Mouse (Mus musculus) granulocyte monocyte progenitor cell, adult 5-6 weeks (primary cell): ENCODE data around the gene Chrne. TPM values are rescaled to one million over a fixed set of nuclear protein-coding genes. Genes with fewer than 3 reads are reported as not detected.

ENCODE experiments used
- ATAC-seq: replicated peaks from 2 replicates; pipeline ENCODE4 v1.8.0; 2016; ENCODE audit warnings: mild to moderate bottlenecking, moderate TSS enrichment, inconsistent platforms; ENCODE audit not compliant: poor library complexity, severe bottlenecking
- total RNA-seq, 2 experiments: library from RNA; stranded (forward) in 1 of 2; stranded (reverse) in 1 of 2; fragments of 200-712, 200-1000 nt in 1 of 2; fragments of >200 nt in 1 of 2; fragmentation: Nextera tagmentation in 1 of 2; gene quantifications; 2 replicates each; pipeline ENCODE4 v1.2.3; 2014 to 2017

Chrne gene
- total RNA-seq (2014; fragmentation: Nextera tagmentation), result not detected in 2 replicates
- total RNA-seq (2017), result 0.26 TPM in 1 of 2 replicates, not detected in the other

- no peak for ATAC-seq
Observed at GRCm38 (mm10) chr11:70619101-70619500, at the start of gene Chrne. TSS of gene Chrne (minus strand) at chr11:70619216.

- ATAC-seq, result no peak
Observed at GRCm38 (mm10) chr11:70668335-70668770, 49.3 kb upstream of the Chrne start.

GRCm38 (mm10) chr11:70667271-70668150 lies 48.5 kb upstream of the Chrne start:
- ATAC-seq, result peak; percentile 29

- no peak for ATAC-seq
Observed at GRCm38 (mm10) chr11:70666687-70667086, 47.7 kb upstream of the Chrne start.

- no peak for ATAC-seq
Observed at GRCm38 (mm10) chr11:70664741-70665140, 45.7 kb upstream of the Chrne start.

GRCm38 (mm10) chr11:70663957-70664356 lies 44.9 kb upstream of the Chrne start:
- ATAC-seq, result no peak

GRCm38 (mm10) chr11:70663101-70663500 lies 44.1 kb upstream of the Chrne start:
- no peak for ATAC-seq

GRCm38 (mm10) chr11:70660571-70660970 lies 41.6 kb upstream of the Chrne start:
- no peak for ATAC-seq

GRCm38 (mm10) chr11:70658942-70659341 lies 39.9 kb upstream of the Chrne start:
- ATAC-seq, result no peak

- ATAC-seq, result no peak
Observed at GRCm38 (mm10) chr11:70658521-70658920, 39.5 kb upstream of the Chrne start.

- ATAC-seq, result no peak
Observed at GRCm38 (mm10) chr11:70657991-70658390, 39.0 kb upstream of the Chrne start.

- ATAC-seq, result no peak
Observed at GRCm38 (mm10) chr11:70657573-70657972, 38.6 kb upstream of the Chrne start.

- no peak for ATAC-seq
Observed at GRCm38 (mm10) chr11:70656964-70657363, 37.9 kb upstream of the Chrne start, which contains the start of gene Eno3. TSS of gene Eno3 (plus strand) at chr11:70657202.

- no peak for ATAC-seq
Observed at GRCm38 (mm10) chr11:70656456-70656927, 37.5 kb upstream of the Chrne start.

GRCm38 (mm10) chr11:70655571-70656455 lies 36.8 kb upstream of the Chrne start:
- ATAC-seq, result peak; percentile 9

GRCm38 (mm10) chr11:70654923-70655570 lies 36.0 kb upstream of the Chrne start:
- ATAC-seq, result peak; percentile 30

- peak; percentile 35 for ATAC-seq
Observed at GRCm38 (mm10) chr11:70654198-70654922, 35.3 kb upstream of the Chrne start, which contains the start of gene Pfn1. TSS of gene Pfn1 (minus strand) at chr11:70654644.

GRCm38 (mm10) chr11:70653345-70654197 lies 34.6 kb upstream of the Chrne start:
- peak; percentile 20 for ATAC-seq
